Mouse (Mus musculus): ENCODE data around the gene Hip1r. TPM values are rescaled to one million over a fixed set of nuclear protein-coding genes. Genes with fewer than 3 reads are reported as not detected.

Gene Hip1r
- total RNA-seq, 2 experiments from 2014 or later = 29.6 to 42.2 TPM

- DNase-seq = no peak
Observed at GRCm38 (mm10) chr5:123974616-123975111, 1.2 kb downstream of the Hip1r start.

GRCm38 (mm10) chr5:123975668-123976180, 2.3 kb downstream of the Hip1r start:
- peak; percentile 28 for DNase-seq

DNA sequence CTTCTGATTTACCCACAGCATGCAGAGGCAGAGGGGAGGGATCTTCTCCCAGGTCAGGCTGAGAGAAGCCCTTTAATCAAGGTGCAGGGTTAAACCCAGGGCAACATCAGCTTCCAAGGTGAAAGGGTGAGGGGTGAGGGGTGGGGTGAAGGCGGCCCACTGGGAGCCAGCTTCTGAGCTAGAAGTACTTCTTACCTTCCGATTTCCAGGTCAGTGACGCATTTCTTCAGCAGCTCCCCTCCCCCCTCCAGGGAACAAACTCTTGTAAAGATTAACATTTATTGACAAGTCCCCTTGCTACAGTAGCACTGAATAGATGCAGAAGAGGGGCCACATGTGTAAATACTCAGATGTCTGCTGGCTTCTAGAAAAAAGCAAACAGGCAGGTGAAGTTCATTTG, 3.8 kb downstream of the Hip1r start:
- no peak for DNase-seq

GRCm38 (mm10) chr5:123978131-123978530, 4.7 kb downstream of the Hip1r start:
- no peak for DNase-seq

DNA sequence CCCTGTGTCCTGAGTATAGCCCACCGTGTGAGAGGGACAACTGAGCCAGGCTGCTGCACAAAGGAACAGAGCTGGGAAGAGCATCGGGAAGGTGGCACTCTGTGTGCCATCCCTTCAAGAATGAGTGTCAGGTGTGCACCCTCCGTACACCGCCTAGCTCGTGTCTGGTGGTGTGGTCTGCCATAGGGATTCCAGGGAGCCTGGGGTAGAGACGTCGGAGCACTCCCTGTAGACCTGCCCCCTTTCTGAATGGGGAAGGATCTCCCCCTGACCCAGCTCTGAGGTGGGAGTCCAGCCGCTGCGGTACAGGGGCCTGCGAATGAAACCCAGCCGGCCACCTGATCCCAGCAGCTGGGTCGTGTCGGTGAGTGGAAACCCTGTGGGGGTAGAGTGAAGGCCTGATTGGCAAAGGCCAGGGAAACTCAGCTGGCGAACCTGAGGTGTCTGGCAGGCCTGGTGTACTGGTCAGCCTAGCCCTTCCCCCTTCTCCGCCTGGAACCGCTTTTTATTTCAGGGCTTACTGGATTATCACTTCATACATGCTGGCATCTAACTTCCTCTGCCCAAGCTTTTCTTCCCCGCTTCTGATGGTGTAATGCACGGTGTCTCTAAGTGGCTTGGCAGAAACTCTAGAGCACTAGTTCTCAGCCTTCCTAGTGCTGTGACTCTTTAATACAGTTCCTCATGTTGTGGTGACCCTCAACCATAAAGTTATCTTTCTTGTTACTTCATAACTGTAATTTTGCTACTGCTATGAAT, 6.0 kb downstream of the Hip1r start:
- peak; percentile 41 for DNase-seq

GRCm38 (mm10) chr5:123979980-123980369, 6.5 kb downstream of the Hip1r start:
- no peak for DNase-seq

DNA sequence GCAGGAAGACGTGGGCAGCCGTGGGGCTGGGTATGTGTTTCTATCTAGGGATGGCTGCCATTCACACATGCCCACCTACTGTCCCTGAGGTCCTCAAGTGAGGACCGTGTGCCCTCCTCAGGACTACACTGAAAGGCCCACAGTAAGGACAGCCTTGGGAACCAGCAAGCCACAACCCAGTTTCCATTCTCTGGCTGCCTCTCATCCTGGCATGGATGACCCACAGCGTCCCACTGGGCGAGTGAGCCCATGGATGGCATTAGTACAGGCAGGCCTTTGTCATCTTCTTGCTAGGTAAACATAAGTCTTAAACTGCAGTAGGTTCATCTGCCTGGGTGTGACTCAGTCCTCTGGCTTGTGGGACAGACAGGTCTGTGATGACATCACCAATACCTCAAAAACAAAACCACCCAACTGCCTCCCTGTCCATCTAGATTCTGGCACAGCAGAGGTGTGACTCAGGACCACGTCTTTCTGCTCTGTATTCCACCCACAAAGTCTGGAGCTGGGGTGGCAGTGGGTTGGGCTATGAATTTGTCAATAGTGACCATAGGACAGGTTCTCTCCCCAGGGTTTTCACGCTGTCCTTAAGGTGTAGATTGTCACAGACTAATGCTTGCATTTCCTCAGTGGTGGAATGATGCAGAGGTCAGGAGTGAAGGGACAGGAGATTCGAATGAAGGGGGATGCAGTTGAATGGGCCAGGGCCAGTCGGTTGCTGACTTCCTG, 7.3 kb downstream of the Hip1r start:
- DNase-seq = no peak

- DNase-seq = peak; percentile 49
Observed at GRCm38 (mm10) chr5:123981250-123981554, 7.8 kb downstream of the Hip1r start.

- DNase-seq = no peak
Observed at GRCm38 (mm10) chr5:123982838-123983237, 9.4 kb downstream of the Hip1r start.

- DNase-seq = peak; percentile 14
Observed at GRCm38 (mm10) chr5:123985434-123985833, 12.0 kb downstream of the Hip1r start.

DNA sequence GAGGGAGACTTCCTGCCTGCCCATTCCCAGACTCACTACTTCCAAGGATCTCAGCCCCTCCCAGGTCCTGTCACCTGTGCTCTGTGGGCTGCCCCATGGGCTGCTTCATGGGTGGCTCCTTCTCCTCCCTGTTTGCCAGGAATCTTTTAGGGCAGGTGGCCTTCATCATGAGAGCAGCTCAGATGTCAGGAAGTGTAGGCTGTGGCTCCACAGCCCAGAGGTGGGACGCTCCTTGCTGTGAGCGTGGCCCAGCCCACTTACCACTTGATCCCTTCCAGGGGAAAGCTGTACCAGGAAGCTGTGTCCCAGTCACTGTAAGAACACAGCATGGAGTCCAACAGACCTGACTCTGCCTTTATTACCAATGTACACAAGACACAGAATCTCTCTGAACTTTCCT, 13.5 kb downstream of the Hip1r start:
- DNase-seq = no peak

DNA sequence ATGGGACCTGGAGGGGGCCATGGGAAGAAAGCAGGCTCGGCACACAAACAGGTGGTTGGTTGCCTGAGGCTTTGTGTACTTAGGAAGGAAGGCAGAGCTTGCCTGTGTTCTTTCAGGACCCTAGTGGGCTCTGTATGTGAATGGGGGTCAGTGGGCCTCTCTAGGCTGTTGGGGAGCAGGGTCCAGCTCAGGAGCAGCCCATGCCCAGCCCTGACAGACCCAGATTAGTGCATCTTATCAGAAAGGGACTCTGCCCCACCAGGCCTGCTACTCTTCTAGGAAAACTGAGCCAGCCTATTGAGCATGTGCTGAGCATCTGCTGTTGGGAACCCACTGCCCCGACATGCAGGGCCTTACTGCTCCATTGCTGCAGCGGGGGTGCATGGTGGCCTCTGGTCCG, 14.1 kb downstream of the Hip1r start:
- DNase-seq = no peak

- peak; percentile 6 for DNase-seq
Observed at GRCm38 (mm10) chr5:123989941-123990885, 16.8 kb downstream of the Hip1r start.

DNA sequence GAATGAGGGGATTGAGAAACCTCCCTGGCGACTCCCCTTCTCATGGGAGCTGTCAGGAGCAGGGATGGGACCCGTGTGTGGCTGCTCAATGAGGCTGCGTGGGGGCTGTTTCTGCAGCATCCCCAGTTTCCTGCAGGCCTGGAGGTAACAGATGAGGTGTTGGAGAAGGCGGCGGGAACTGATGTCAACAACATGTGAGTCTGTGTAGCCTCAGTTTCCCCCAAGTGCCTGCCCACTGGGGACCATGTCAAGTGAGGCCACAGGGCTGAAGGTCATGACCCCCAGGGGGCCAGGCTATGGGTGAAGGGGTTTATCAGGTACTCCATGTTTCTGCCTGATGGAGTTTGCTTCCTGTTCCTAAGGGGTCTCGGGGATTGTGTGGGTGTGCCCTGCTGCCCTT, 17.9 kb downstream of the Hip1r start:
- peak; percentile 7 for DNase-seq

DNA sequence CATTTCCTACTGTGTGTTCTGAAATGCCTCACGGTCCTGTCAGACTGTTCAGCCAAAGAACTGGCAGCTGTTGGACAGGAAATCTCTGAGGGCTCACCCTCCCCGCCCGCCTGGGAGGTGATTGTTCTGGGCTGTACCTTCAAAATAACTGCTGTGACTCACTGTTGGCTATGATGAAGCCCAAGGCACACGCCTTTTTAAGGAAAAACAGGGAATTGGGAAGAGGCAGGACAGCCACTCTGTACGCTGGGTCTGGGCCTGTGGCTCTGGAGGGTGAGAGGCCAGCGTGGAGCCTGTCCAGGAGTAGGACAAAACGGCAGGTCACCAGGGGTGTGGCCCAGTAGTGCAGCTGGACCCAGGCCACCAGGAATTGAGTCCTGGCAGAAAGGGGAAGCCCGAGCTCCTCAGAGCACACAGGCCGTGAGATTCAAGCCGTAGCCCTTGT, 18.8 kb downstream of the Hip1r start:
- peak; percentile 77 for DNase-seq

- DNase-seq = peak; percentile 96
Observed at GRCm38 (mm10) chr5:123992794-123993193, 19.4 kb downstream of the Hip1r start.

DNA sequence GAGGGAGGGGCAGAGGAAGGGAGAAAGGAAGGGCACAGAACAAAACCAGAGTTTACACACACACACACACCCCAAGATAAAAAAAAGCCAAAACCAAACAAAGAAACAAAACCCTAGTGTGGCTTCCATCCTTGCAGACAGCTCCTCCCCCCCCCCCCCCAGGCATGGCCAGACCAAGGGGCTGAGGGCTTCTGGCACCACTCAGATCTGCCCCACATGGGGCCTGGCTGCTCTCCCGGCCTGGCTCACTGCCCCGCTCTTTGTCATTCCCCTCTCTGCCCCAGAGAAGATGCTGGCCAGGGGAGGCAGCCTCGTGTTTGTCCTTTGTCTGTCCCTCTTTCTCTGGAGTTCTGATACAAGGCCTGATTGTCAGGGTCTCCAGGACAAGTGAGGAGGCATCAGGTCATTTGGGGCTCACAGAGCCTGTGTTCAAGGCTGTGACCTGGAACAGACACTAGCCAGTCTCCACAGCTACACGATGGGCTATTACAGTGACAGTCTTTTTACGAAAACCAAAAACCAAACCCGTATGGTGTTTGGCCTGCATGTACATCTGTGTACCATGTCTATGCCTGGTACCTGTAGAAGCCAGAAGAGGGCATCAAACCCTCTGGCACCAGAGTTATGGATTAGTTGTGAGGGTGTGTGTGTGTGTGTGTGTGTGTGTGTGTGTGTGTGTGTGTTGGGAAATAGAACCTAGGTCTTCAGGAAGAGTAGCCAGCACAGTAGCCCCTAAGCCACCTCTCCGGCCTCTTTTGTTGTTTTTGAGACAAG, 20.0 kb downstream of the Hip1r start:
- DNase-seq = peak; percentile 91

DNA sequence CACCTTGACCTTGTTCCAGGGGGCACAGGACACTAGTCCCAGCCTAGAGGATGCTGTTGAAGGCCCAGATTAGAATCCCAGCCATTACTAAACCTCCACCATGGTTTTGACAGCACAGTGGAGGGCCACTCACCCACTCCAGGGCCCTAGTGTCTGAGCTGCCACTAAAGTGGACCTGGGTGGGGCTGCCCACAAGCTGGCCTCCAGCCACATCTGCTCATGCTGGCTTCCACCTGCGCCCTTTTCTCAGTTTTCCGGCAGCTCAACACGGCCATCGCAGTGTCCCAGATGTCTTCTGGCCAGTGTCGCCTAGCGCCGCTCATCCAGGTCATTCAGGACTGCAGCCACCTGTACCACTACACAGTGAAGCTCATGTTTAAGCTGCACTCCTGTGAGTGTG, 21.0 kb downstream of the Hip1r start:
- DNase-seq = no peak

DNA sequence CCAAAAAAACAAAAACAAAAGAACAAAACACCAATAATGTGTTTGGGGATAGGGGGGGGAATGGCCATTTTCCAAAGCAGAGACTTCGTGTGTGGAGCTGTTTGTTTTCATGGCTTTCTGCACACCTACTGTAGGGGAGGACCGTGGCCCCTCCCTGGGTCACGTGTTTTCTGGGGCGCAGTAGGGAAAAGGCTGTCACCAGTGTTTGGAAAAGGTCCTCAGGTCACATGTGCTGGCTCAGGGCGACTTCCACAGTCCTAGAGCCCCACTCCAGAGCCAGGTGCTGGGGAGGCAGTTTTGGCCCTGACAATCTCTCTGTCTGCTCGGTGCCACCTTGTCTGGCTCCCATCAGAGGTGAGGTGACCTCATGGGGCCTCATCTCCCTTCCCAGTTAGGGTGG, 22.0 kb downstream of the Hip1r start:
- no peak for DNase-seq

DNA sequence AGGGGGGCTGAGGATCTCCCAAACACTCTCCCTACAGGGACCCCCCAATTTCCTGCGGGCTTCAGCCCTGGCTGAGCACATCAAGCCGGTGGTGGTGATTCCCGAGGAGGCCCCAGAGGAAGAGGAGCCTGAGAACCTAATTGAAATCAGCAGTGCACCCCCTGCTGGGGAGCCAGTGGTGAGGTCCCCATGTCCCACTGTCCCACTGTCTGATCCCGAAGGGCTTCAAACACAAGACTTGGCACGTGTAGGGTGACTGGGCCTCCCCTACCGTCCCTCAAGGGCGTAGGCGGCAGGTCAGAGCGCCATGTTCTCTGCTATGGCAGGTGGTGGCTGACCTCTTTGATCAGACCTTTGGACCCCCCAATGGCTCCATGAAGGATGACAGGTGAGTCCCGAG, 22.8 kb downstream of the Hip1r start:
- peak; percentile 62 for DNase-seq

DNA sequence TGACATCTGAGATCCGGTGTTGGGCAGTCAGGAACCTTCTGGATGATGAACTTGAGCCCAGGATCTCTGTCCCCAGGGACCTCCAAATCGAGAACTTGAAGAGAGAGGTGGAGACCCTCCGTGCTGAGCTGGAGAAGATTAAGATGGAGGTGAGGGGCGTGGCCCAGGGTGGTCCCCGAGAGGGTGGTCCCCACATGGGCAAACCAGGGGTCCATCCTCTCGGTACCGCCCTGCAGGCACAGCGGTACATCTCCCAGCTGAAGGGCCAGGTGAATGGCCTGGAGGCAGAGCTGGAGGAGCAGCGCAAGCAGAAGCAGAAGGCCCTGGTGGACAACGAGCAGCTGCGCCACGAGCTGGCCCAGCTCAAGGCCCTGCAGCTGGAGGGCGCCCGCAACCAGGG, 23.3 kb downstream of the Hip1r start:
- DNase-seq = peak; percentile 3
